Mouse (Mus musculus) C2C12 (cell line): ENCODE measurements at regions not wholly inside any gene's neighbourhood (a gene's known extent, or its start where the extent isn't known, plus 50 kb on each side); places are given as distances from the start of the nearest gene placed in this dataset.

ENCODE experiments used
- CTCF ChIP-seq: IDR thresholded peaks from one replicate; pipeline ENCODE4 v1.5.1; 2011; ENCODE audit not compliant: control insufficient read depth, insufficient read depth, insufficient read length
- FOSL1 ChIP-seq: IDR thresholded peaks from one replicate; pipeline ENCODE4 v1.8.0; 2011; ENCODE audit warnings: mild to moderate bottlenecking, low read length; ENCODE audit not compliant: poor library complexity, insufficient read depth, severe bottlenecking
- MAX ChIP-seq: IDR thresholded peaks from one replicate; pipeline ENCODE4 v1.6.1; 2011; ENCODE audit warnings: mild to moderate bottlenecking, control low read depth
- MYOG ChIP-seq: IDR thresholded peaks from one replicate; pipeline ENCODE4 v1.6.1; 2011; ENCODE audit not compliant: control insufficient read depth, insufficient read length; ENCODE audit errors: extremely low read depth
- USF1 ChIP-seq: IDR thresholded peaks from one replicate; pipeline ENCODE4 v1.6.1; 2011; ENCODE audit warnings: low read depth, mild to moderate bottlenecking, control low read depth, moderate library complexity

DNA sequence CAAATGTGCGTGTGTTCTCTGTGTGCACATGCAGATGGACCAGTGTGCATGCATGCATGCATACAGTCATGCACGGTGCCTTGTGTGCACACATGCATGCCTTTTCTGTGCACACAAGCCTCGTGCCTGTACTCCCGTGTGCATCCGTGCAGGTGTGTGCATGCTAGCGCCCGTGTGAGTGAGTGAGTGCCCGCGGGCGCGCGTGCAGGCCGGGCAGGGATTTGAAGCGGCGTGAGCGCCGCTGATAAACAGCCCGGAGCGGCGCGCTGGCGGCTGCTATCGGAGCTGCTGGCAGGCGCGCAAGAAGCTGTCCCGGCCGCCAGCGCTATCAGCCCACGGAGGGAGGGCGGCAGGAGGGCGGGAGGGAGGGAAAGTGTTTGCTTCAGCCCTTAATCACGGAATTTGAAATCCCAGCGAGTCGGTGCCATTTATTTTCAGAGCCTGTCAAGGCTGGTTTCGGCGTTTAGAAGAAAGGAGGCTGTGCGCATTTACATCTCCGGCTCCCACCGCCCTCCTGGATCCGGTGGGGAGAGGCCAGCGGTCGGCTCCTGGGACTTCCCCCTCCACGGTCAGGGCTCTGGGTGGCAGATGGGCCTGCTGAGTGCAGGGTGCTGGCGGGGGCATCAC is 82.1 kb downstream of the Cstad start:
- no peak for TF ChIP-seq CTCF
- TF ChIP-seq USF1 = no peak
- no peak for TF ChIP-seq FOSL1
- TF ChIP-seq MAX = no peak
- no peak for TF ChIP-seq MYOG
